Mouse (Mus musculus): ENCODE results near the gene Eras. TPM values are rescaled to one million over a fixed set of nuclear protein-coding genes. Genes with fewer than 3 reads are reported as not detected.
A peak's percentile ranks its signal among the peaks of the same experiment; 100 is the strongest.

Eras gene
- total and polyA plus RNA-seq, 2 experiments from 2014 or later: not detected

GRCm38 (mm10) chrX:7883841-7884567, 44.4 kb downstream of the Eras start, which contains the start of gene Slc35a2:
Gene Slc35a2 (plus strand): TSS chrX:7884028.
- TF ChIP-seq CTCF (IDR thresholded peaks at IDR 0.05; ENCODE audit: low read depth): peak; percentile 20; the same call in 1 of the 2 replicates
- Histone ChIP-seq H3K4me2 (ENCODE audit: low read depth) (peak within 1 kb of the TSS; percentile 51), H3K27me3 (ENCODE audit: insufficient read depth, low read length) (no peaks in the 10 kb centered on the region), H3K36me3 (ENCODE audit: insufficient read depth) (0 out of 2 replicates have a peak, but pooled peaks cover 7% of the 10 kb centered on the region), H3K9ac (peak within 1 kb of the TSS; percentile 50), H3K27ac (ENCODE audit: low read depth, low read length) (peak within 1 kb of the TSS; percentile 82), H3K4me1 (ENCODE audit: insufficient read depth) (no peaks in the 10 kb centered on the region), H3K4me3 (ENCODE audit: low read depth, low read length) (peak within 1 kb of the TSS; percentile 52), H3K9me3 (ENCODE audit: low read length) (no peaks in the 10 kb centered on the region)
- DNase-seq (peak; percentile 80), ATAC-seq (peak; percentile 88)
- WGBS: 31% methylated on average over 49 of the region's 49 CpGs

- DNase-seq (peak; percentile 75), ATAC-seq (peak; percentile 47)
- no peak overlapping the region for H3K27ac ChIP-seq (ENCODE audit: low read depth, low read length)
- H3K27me3 ChIP-seq (ENCODE audit: insufficient read depth, low read length): no peaks in the 10 kb centered on the region
- peak overlapping the region; percentile 18; the same call in 1 of the 2 replicates for H3K9ac ChIP-seq
- H3K4me1 ChIP-seq (ENCODE audit: insufficient read depth): no peaks in the 10 kb centered on the region
- peak overlapping the region; percentile 63 for H3K4me2 ChIP-seq (ENCODE audit: low read depth)
- no peaks in the 10 kb centered on the region for H3K36me3 ChIP-seq (ENCODE audit: insufficient read depth)
- WGBS: 29% methylated on average over 11 of the region's 11 CpGs
- peak; percentile 64 for TF ChIP-seq CTCF (IDR thresholded peaks at IDR 0.05; ENCODE audit: low read depth)
- H3K9me3 ChIP-seq (ENCODE audit: low read length): no peaks in the 10 kb centered on the region
- H3K4me3 ChIP-seq (ENCODE audit: low read depth, low read length): peak overlapping the region; percentile 55
Measured at GRCm38 (mm10) chrX:7879819-7880218, 48.6 kb downstream of the Eras start.

GRCm38 (mm10) chrX:7878495-7878894, 49.9 kb downstream of the Eras start:
- DNase-seq (peak; percentile 22), ATAC-seq (peak; percentile 12)
- H3K4me1 ChIP-seq (ENCODE audit: insufficient read depth): no peaks in the 10 kb centered on the region
- no peaks in the 10 kb centered on the region for H3K27me3 ChIP-seq (ENCODE audit: insufficient read depth, low read length)
- peak overlapping the region; percentile 64; the same call in 1 of the 2 replicates for H3K27ac ChIP-seq (ENCODE audit: low read depth, low read length)
- WGBS: 28% methylated on average over 21 of the region's 21 CpGs
- H3K36me3 ChIP-seq (ENCODE audit: insufficient read depth): no peaks in the 10 kb centered on the region
- TF ChIP-seq CTCF (IDR thresholded peaks at IDR 0.05; ENCODE audit: low read depth): no peak
- H3K4me2 ChIP-seq (ENCODE audit: low read depth): peak overlapping the region; percentile 63
- H3K9me3 ChIP-seq (ENCODE audit: low read length): no peaks in the 10 kb centered on the region
- H3K9ac ChIP-seq: peak overlapping the region; percentile 55
- peak overlapping the region; percentile 55 for H3K4me3 ChIP-seq (ENCODE audit: low read depth, low read length)

GRCm38 (mm10) chrX:7878007-7878419, 50.4 kb downstream of the Eras start, which contains the start of gene Pim2:
Gene Pim2 (plus strand): TSS chrX:7878262.
- H3K4me1 ChIP-seq (ENCODE audit: insufficient read depth): no peaks in the 10 kb centered on the region
- peak within 1 kb of the TSS; percentile 66 for H3K27ac ChIP-seq (ENCODE audit: low read depth, low read length)
- H3K4me3 ChIP-seq (ENCODE audit: low read depth, low read length): peak within 1 kb of the TSS; percentile 55
- H3K9ac ChIP-seq: peak within 1 kb of the TSS; percentile 55
- H3K36me3 ChIP-seq (ENCODE audit: insufficient read depth): no peaks in the 10 kb centered on the region
- peak within 1 kb of the TSS; percentile 63 for H3K4me2 ChIP-seq (ENCODE audit: low read depth)
- WGBS: 27% methylated on average over 37 of the region's 38 CpGs
- DNase-seq (peak; percentile 88), ATAC-seq (peak; percentile 94)
- peak; percentile 23; the same call in 1 of the 2 replicates for TF ChIP-seq CTCF (IDR thresholded peaks at IDR 0.05; ENCODE audit: low read depth)
- no peaks in the 10 kb centered on the region for H3K27me3 ChIP-seq (ENCODE audit: insufficient read depth, low read length)
- no peaks in the 10 kb centered on the region for H3K9me3 ChIP-seq (ENCODE audit: low read length)

Other genes with a start within 250 kb of the Eras start
- 0.15 TPM in 1 of 2 replicates, not detected in the other for gene Magix, start 247.4 kb downstream of the Eras start, total RNA-seq (2014; rRNA removed)
- 0.21 and 0.22 TPM in 2 replicates for gene Magix, start 247.4 kb downstream of the Eras start, polyA plus RNA-seq (2015; fragmentation: Nextera tagmentation; extraction: Ambion mirVana)
- 15.9 and 21.0 TPM in 2 replicates for gene Gpkow, start 231.5 kb downstream of the Eras start, total RNA-seq (2014; rRNA removed)
- gene Gpkow, start 231.5 kb downstream of the Eras start, polyA plus RNA-seq (2015; fragmentation: Nextera tagmentation; extraction: Ambion mirVana): 36.4 and 41.2 TPM in 2 replicates
- 29.0 and 32.2 TPM in 2 replicates for gene Wdr45, start 214.3 kb downstream of the Eras start, total RNA-seq (2014; rRNA removed)
- gene Wdr45, start 214.3 kb downstream of the Eras start, polyA plus RNA-seq (2015; fragmentation: Nextera tagmentation; extraction: Ambion mirVana): 30.8 and 31.5 TPM in 2 replicates
- gene Gm45208, start 206.4 kb downstream of the Eras start, total RNA-seq (2014; rRNA removed): 0.76 and 1.2 TPM in 2 replicates
- gene Gm45208, start 206.4 kb downstream of the Eras start, polyA plus RNA-seq (2015; fragmentation: Nextera tagmentation; extraction: Ambion mirVana): 0.91 TPM in 1 of 2 replicates, not detected in the other
- gene Praf2, start 200.2 kb downstream of the Eras start, total RNA-seq (2014; rRNA removed): 87.2 and 89.6 TPM in 2 replicates
- 139 TPM in 2 replicates for gene Praf2, start 200.2 kb downstream of the Eras start, polyA plus RNA-seq (2015; fragmentation: Nextera tagmentation; extraction: Ambion mirVana)
- 149 and 202 TPM in 2 replicates for gene Ccdc120, start 177.7 kb downstream of the Eras start, total RNA-seq (2014; rRNA removed)
- 59.3 and 66.3 TPM in 2 replicates for gene Ccdc120, start 177.7 kb downstream of the Eras start, polyA plus RNA-seq (2015; fragmentation: Nextera tagmentation; extraction: Ambion mirVana)
- 12.8 and 20.4 TPM in 2 replicates for gene Tfe3, start 166.0 kb downstream of the Eras start, total RNA-seq (2014; rRNA removed)
- 17.3 and 20.1 TPM in 2 replicates for gene Tfe3, start 166.0 kb downstream of the Eras start, polyA plus RNA-seq (2015; fragmentation: Nextera tagmentation; extraction: Ambion mirVana)
- gene Gripap1, start 138.8 kb downstream of the Eras start, total RNA-seq (2014; rRNA removed): 40.7 and 41.5 TPM in 2 replicates
- 46.0 and 62.4 TPM in 2 replicates for gene Gripap1, start 138.8 kb downstream of the Eras start, polyA plus RNA-seq (2015; fragmentation: Nextera tagmentation; extraction: Ambion mirVana)
- 2.2 and 2.6 TPM in 2 replicates for gene Kcnd1, start 106.3 kb downstream of the Eras start, total RNA-seq (2014; rRNA removed)
- gene Kcnd1, start 106.3 kb downstream of the Eras start, polyA plus RNA-seq (2015; fragmentation: Nextera tagmentation; extraction: Ambion mirVana): 4.1 and 4.8 TPM in 2 replicates
- gene Otud5, start 87.2 kb downstream of the Eras start, total RNA-seq (2014; rRNA removed): 73.7 and 76.8 TPM in 2 replicates
- gene Otud5, start 87.2 kb downstream of the Eras start, polyA plus RNA-seq (2015; fragmentation: Nextera tagmentation; extraction: Ambion mirVana): 39.6 and 40.3 TPM in 2 replicates
- gene Pim2, start 50.3 kb downstream of the Eras start, total RNA-seq (2014; rRNA removed): 12.2 and 13.4 TPM in 2 replicates
- gene Pim2, start 50.3 kb downstream of the Eras start, polyA plus RNA-seq (2015; fragmentation: Nextera tagmentation; extraction: Ambion mirVana): 20.3 and 21.8 TPM in 2 replicates
- 36.3 and 39.1 TPM in 2 replicates for gene Slc35a2, start 44.6 kb downstream of the Eras start, total RNA-seq (2014; rRNA removed)
- gene Slc35a2, start 44.6 kb downstream of the Eras start, polyA plus RNA-seq (2015; fragmentation: Nextera tagmentation; extraction: Ambion mirVana): 34.5 and 40.6 TPM in 2 replicates
- gene Pqbp1, start 29.3 kb downstream of the Eras start, total RNA-seq (2014; rRNA removed): 125 and 143 TPM in 2 replicates
- 226 and 229 TPM in 2 replicates for gene Pqbp1, start 29.3 kb downstream of the Eras start, polyA plus RNA-seq (2015; fragmentation: Nextera tagmentation; extraction: Ambion mirVana)
- gene Timm17b, start 29.2 kb downstream of the Eras start, total RNA-seq (2014; rRNA removed): 39.6 and 42.9 TPM in 2 replicates
- gene Timm17b, start 29.2 kb downstream of the Eras start, polyA plus RNA-seq (2015; fragmentation: Nextera tagmentation; extraction: Ambion mirVana): 129 and 151 TPM in 2 replicates
- gene Gm10491, start 20.8 kb downstream of the Eras start, total RNA-seq (2014; rRNA removed): not detected in 2 replicates
- gene Gm10491, start 20.8 kb downstream of the Eras start, polyA plus RNA-seq (2015; fragmentation: Nextera tagmentation; extraction: Ambion mirVana): not detected in 2 replicates
- gene Gm10490, start 19.1 kb downstream of the Eras start, total RNA-seq (2014; rRNA removed): 1.2 TPM in 1 of 2 replicates, not detected in the other
- gene Gm10490, start 19.1 kb downstream of the Eras start, polyA plus RNA-seq (2015; fragmentation: Nextera tagmentation; extraction: Ambion mirVana): not detected in 2 replicates
- 69.6 and 85.4 TPM in 2 replicates for gene Pcsk1n, start 8.8 kb downstream of the Eras start, total RNA-seq (2014; rRNA removed)
- 344 and 434 TPM in 2 replicates for gene Pcsk1n, start 8.8 kb downstream of the Eras start, polyA plus RNA-seq (2015; fragmentation: Nextera tagmentation; extraction: Ambion mirVana)
- gene Hdac6, start 19.3 kb upstream of the Eras start, total RNA-seq (2014; rRNA removed): 62.3 and 87.3 TPM in 2 replicates
- gene Hdac6, start 19.3 kb upstream of the Eras start, polyA plus RNA-seq (2015; fragmentation: Nextera tagmentation; extraction: Ambion mirVana): 42.3 and 51.8 TPM in 2 replicates
- gene Gata1, start 49.5 kb upstream of the Eras start, total RNA-seq (2014; rRNA removed): 0.15 TPM in 1 of 2 replicates, not detected in the other
- not detected in 2 replicates for gene Gata1, start 49.5 kb upstream of the Eras start, polyA plus RNA-seq (2015; fragmentation: Nextera tagmentation; extraction: Ambion mirVana)
- gene Glod5, start 89.9 kb upstream of the Eras start, total RNA-seq (2014; rRNA removed): 0.43 and 0.77 TPM in 2 replicates
- gene Glod5, start 89.9 kb upstream of the Eras start, polyA plus RNA-seq (2015; fragmentation: Nextera tagmentation; extraction: Ambion mirVana): 0.45 and 1.2 TPM in 2 replicates
- 38.7 and 46.1 TPM in 2 replicates for gene Suv39h1, start 146.2 kb upstream of the Eras start, total RNA-seq (2014; rRNA removed)
- 33.7 and 37.7 TPM in 2 replicates for gene Suv39h1, start 146.2 kb upstream of the Eras start, polyA plus RNA-seq (2015; fragmentation: Nextera tagmentation; extraction: Ambion mirVana)
- 0.81 and 0.85 TPM in 2 replicates for gene Was, start 161.9 kb upstream of the Eras start, total RNA-seq (2014; rRNA removed)
- gene Was, start 161.9 kb upstream of the Eras start, polyA plus RNA-seq (2015; fragmentation: Nextera tagmentation; extraction: Ambion mirVana): 0.09 and 0.30 TPM in 2 replicates
- gene Wdr13, start 204.3 kb upstream of the Eras start, total RNA-seq (2014; rRNA removed): 261 and 316 TPM in 2 replicates
- gene Wdr13, start 204.3 kb upstream of the Eras start, polyA plus RNA-seq (2015; fragmentation: Nextera tagmentation; extraction: Ambion mirVana): 45.2 and 58.4 TPM in 2 replicates
- 581 and 651 TPM in 2 replicates for gene Rbm3, start 217.3 kb upstream of the Eras start, total RNA-seq (2014; rRNA removed)
- 541 and 677 TPM in 2 replicates for gene Rbm3, start 217.3 kb upstream of the Eras start, polyA plus RNA-seq (2015; fragmentation: Nextera tagmentation; extraction: Ambion mirVana)
- gene Tbc1d25, start 247.6 kb upstream of the Eras start, total RNA-seq (2014; rRNA removed): 16.3 and 19.3 TPM in 2 replicates
- 19.4 and 22.7 TPM in 2 replicates for gene Tbc1d25, start 247.6 kb upstream of the Eras start, polyA plus RNA-seq (2015; fragmentation: Nextera tagmentation; extraction: Ambion mirVana)

Data from forebrain, postnatal 0 days (tissue).